Mouse (Mus musculus) limb, embryonic 11.5 days (tissue): ENCODE data around the gene Tuba1b. TPM values are rescaled to one million over a fixed set of nuclear protein-coding genes. Genes with fewer than 3 reads are reported as not detected.
A peak's percentile ranks its signal among the peaks of the same experiment; 100 is the strongest.

ENCODE experiments used
- ATAC-seq: fragments of 200-750 bp; cut with Nextera tagmentation; 2 replicates; pipeline ENCODE4 v1.8.0; 2017; ENCODE audit warnings: low read depth; ENCODE audit not compliant: insufficient number of reproducible peaks, low FRiP score, low TSS enrichment
- DNase-seq: peaks from one replicate; pipeline ENCODE4 v3.0.0-alpha.2; 2015; ENCODE audit warnings: low spot score
- H3K27ac ChIP-seq: fragments of 300-500 bp; sonication (generic); replicated peaks from 2 replicates; pipeline ENCODE4 v1.5.1; 2014; ENCODE audit warnings: low read depth, mild to moderate bottlenecking, low read length
- H3K27me3 ChIP-seq: fragments of 300-500 bp; sonication (generic); 2 replicates; pipeline ENCODE4 v1.6.1; 2014; ENCODE audit warnings: mild to moderate bottlenecking, low read length, mixed read lengths; ENCODE audit not compliant: control insufficient read depth, insufficient read depth
- H3K36me3 ChIP-seq: fragments of 300-500 bp; sonication (generic); 2 replicates; pipeline ENCODE4 v1.6.1; 2014; ENCODE audit warnings: mild to moderate bottlenecking, low read length, moderate library complexity, mixed read lengths; ENCODE audit not compliant: control insufficient read depth, insufficient read depth
- H3K4me1 ChIP-seq: fragments of 300-500 bp; sonication (generic); 2 replicates; pipeline ENCODE4 v1.6.1; 2014; ENCODE audit warnings: low read length, mixed read lengths; ENCODE audit not compliant: control insufficient read depth, insufficient read depth
- H3K4me2 ChIP-seq: fragments of 300-500 bp; sonication (generic); 2 replicates; pipeline ENCODE4 v1.6.1; 2014; ENCODE audit warnings: low read depth, mild to moderate bottlenecking, moderate library complexity; ENCODE audit not compliant: severe bottlenecking
- H3K4me3 ChIP-seq: fragments of 300-500 bp; sonication (generic); 2 replicates; pipeline ENCODE4 v1.5.1; 2014; ENCODE audit warnings: low read depth, low read length
- H3K9ac ChIP-seq: fragments of 300-500 bp; sonication (generic); 2 replicates; pipeline ENCODE4 v1.6.1; 2014; ENCODE audit warnings: mild to moderate bottlenecking, low read length
- H3K9me3 ChIP-seq: fragments of 300-500 bp; sonication (generic); 2 replicates; pipeline ENCODE4 v1.6.1; 2016; ENCODE audit warnings: low read length; ENCODE audit not compliant: control insufficient read depth
- WGBS: fragments of 180-500 bp; shearing (Covaris S2); extraction: QIAGEN DNeasy Blood & Tissue Kit; methylation state at CpG from one replicate; pipeline ENCODE4 v1.1.7; 2014; 5-methylcytosine and 5-hydroxymethylcytosine counted together
- polyA plus RNA-seq: library from polyadenylated mRNA; unstranded; fragments of >200 nt; fragmentation: Nextera tagmentation; extraction: Ambion mirVana; gene quantifications from 2 replicates; pipeline ENCODE4 v1.2.1, GENCODE M21; 2014

Tuba1b gene
- polyA plus RNA-seq = 2,238 and 2,358 TPM in 2 replicates

DNA sequence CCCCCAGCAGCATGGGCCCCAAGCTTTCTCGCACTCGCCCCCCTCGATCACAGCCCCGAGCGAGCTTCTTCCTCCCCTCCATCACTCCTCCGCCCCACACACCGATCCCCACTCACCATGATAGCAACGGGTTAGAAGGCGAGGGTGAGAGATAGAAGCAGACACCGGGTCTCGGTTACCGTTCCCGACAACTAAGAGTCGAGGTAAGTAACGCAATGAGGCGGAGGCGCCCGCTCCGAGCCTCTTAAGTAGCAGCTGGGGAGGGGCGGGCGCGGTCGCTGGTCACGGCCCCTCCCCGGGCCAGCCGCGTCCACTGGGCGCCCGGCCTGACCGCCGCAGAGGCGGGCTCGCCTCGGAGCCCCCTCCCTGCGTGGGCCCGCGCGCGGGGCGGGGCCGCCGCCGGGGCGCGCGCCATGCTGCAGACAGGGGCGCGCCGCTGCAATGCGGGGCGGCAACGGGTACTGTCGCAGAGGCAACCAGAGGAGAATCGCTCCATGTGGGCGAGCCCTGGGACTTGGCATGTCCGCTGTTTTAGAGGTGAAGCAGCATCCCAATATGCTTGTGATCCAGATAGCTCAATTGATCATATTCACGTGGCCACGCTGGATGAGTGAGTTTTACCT, at the start of gene Tuba1b:
Tuba1b (minus strand) TSS at position 349 of the 623 bp plus-strand sequence.
- Histone ChIP-seq H3K27me3 (no peaks in the 10 kb centered on the region), H3K36me3 (peaks cover 4% of the 10 kb centered on the region; the same call in 1 of the 2 replicates), H3K9ac (peak within 1 kb of the TSS; percentile 96), H3K27ac (peak within 1 kb of the TSS; percentile 92), H3K4me3 (peak within 1 kb of the TSS; percentile 82), H3K4me2 (peak within 1 kb of the TSS; percentile 89), H3K4me1 (peaks cover 9% of the 10 kb centered on the region), H3K9me3 (no peaks in the 10 kb centered on the region)
- ATAC-seq (peak; percentile 89), DNase-seq (peak; percentile 94)
- under 1% methylated on average over 57 of the region's 58 CpGs for WGBS

DNA sequence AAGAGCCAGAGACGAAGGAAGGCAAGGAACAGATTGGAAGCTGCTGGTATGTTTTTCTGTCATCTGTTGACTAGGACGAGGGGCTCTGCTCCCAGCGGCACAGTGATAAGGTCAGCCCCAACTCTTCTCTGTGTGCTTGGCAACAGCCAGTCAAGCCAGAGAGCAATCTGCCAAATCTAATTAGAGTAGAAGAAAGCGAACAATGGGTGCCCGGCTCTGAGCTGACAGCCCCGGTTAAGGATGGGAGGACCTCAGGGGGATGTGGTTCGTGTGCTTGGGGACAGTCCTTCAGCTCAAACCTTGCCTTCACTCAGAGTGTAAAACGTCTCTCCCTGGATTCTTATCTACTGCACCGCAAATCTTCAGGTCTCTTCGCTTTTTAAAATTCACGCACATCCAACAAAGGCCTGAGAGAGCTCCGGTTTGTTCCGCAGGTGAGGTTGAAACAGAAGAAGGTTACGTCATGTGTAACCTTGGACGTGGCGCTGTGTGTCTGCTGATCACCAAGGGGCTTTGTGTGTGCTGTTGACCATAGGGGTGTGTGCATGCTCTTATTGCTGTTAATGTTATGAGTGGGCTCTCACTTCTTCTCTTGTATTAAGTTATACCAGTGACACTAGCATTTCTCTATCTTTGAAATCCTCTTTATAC, 49.2 kb upstream of the Tuba1b start:
- Histone ChIP-seq H3K4me3 (no peak overlapping the region), H3K27ac (no peak overlapping the region), H3K4me1 (peaks cover 15% of the 10 kb centered on the region; the same call in 1 of the 2 replicates), H3K4me2 (no peak overlapping the region), H3K27me3 (no peaks in the 10 kb centered on the region), H3K36me3 (no peaks in the 10 kb centered on the region), H3K9me3 (no peaks in the 10 kb centered on the region), H3K9ac (no peak overlapping the region)
- ATAC-seq = no peak
- 55% methylated on average over 16 of the region's 16 CpGs for WGBS
- no peak for DNase-seq

DNA sequence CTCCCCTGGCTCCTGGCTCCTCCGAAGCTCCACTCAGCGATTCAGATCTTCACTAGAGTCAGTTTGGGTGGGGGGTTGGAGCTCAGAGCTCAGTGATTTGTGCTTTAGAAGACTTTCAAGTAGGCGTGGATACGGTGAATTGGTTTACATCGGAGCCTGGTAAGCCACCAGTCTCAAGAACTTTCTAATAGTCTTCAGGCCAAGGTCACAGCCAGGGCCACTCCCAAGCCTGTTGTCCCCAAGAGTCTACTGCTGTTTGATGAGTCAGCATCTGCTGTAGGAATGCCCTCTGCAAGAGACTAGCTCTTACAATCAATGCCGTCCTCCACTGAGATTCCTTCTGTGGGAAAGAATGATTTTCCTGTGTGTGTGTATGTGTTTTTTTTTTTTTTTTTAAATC, 47.7 kb upstream of the Tuba1b start:
- Histone ChIP-seq H3K9ac (no peak overlapping the region), H3K9me3 (no peaks in the 10 kb centered on the region), H3K4me3 (no peak overlapping the region), H3K27ac (no peak overlapping the region), H3K36me3 (no peaks in the 10 kb centered on the region), H3K4me1 (0 out of 2 replicates have a peak, but pooled peaks cover 11% of the 10 kb centered on the region), H3K27me3 (no peaks in the 10 kb centered on the region), H3K4me2 (no peak overlapping the region)
- no peak for DNase-seq
- 87% methylated on average over 6 of the region's 6 CpGs for WGBS
- no peak for ATAC-seq

DNA sequence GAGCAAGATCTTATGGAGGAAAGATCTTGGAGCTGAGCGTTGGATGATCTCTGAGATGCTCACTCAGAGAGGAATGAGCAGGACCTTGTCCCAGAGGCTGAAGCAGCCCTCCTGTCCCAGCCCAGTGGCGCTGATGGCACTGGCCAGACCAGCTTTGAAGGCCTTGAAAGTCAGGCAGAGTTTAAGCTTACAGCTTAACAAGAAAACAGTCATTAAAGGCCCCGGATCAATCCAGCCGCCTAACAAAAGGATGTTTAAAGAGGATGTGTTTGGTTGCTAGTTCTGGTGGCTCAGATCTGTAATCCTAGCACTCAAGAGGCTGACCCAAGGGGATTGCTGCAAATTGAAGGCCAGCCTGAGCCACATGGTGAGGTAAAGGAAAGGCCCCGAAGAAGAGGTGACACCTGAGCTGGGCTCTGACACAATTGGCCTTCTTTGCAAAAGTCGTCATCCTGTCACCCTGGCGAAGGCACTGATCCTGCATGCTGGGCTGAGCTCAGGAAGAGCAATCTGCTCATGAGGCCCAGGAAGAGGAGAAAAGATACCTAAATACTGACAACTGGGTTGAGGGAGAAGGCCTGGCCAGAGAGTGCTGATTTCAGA, 45.7 kb upstream of the Tuba1b start:
- Histone ChIP-seq H3K36me3 (no peaks in the 10 kb centered on the region), H3K4me2 (no peak overlapping the region), H3K27ac (no peak overlapping the region), H3K4me1 (0 out of 2 replicates have a peak, but pooled peaks cover 10% of the 10 kb centered on the region), H3K27me3 (no peaks in the 10 kb centered on the region), H3K9me3 (no peaks in the 10 kb centered on the region), H3K4me3 (no peak overlapping the region), H3K9ac (no peak overlapping the region)
- no peak for ATAC-seq
- no peak for DNase-seq
- 33% methylated on average over 7 of the region's 7 CpGs for WGBS

DNA sequence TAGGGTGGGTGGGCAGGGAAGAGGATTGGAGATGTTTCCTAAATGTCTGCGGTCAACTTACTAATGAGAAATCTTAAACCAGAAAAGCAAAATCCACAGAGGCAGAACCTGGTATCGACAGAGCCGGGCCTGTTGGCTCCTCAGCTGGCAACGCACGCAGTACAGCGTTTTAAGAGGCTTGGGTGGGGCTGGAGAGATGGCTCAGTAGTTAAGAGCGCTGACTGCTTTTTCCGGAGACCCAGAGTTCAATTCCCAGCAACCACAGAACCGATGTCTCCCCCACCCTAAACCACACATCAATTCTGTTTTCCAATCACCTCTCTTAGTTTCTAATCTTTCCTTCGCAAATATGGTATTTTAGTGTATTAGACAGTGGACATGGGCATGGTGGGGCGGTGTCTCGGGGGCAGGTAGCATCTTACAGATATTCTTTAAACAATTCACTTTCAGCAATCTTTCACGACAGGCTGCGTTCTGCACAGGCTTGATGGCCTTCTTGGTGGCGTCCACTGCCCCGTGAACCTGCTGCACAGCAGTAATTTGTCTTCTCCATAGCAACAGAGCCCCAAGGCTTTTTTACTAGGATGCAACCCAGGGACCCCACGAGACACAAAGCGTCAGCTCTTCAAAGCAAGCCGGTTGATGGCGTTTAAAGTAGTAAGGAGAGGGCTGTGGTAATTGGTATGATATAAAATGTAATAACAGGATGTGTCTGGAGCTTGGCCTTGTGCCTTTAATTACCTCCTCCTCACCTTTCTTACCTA, 44.2 kb upstream of the Tuba1b start:
- Histone ChIP-seq H3K27ac (no peak overlapping the region), H3K9me3 (no peaks in the 10 kb centered on the region), H3K4me1 (0 out of 2 replicates have a peak, but pooled peaks cover 5% of the 10 kb centered on the region), H3K36me3 (no peaks in the 10 kb centered on the region), H3K27me3 (no peaks in the 10 kb centered on the region), H3K4me3 (no peak overlapping the region), H3K9ac (no peak overlapping the region), H3K4me2 (no peak overlapping the region)
- ATAC-seq = no peak
- WGBS = 49% methylated on average over 20 of the region's 20 CpGs
- DNase-seq = no peak

DNA sequence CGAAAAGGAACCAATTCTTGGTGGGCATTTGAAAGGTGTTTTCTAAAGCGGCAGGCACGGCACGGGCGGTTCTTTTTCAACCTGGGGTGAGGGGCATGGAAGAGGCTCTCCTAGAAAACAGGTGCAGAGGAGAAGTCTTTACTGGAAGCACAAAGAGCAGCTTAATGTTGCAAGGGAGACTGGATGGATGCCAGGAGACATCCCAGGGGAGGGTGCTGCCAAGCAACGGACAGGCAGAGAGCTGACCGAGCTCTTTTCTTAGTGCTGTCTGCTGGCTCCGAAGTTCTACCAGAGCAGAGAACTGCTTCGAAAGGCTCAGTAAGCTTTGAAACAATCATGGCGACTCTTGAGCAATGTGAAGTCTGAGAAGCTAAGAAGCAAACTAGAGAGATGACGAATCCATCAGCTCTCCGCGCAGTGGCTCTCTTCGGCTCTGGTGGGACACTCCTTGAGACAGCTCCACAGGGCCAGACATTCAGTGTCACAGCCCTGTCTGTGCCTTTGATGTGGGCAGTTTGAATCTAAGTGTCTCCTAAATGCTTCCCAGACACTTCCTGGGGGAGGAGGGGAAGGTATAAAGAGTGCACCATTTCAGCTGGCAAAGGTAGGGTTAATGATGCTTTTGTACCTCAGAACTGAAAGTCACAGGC, 43.5 kb upstream of the Tuba1b start:
- 0 out of 2 replicates have a peak, but pooled peaks cover 5% of the 10 kb centered on the region for H3K4me1 ChIP-seq
- no peak overlapping the region for H3K4me3 ChIP-seq
- H3K27me3 ChIP-seq = no peaks in the 10 kb centered on the region
- H3K9ac ChIP-seq = no peak overlapping the region
- DNase-seq (no peak), ATAC-seq (no peak)
- H3K9me3 ChIP-seq = no peaks in the 10 kb centered on the region
- H3K36me3 ChIP-seq = no peaks in the 10 kb centered on the region
- no peak overlapping the region for H3K4me2 ChIP-seq
- WGBS = 66% methylated on average over 14 of the region's 14 CpGs
- H3K27ac ChIP-seq = no peak overlapping the region; the same call in 1 of the 2 replicates

DNA sequence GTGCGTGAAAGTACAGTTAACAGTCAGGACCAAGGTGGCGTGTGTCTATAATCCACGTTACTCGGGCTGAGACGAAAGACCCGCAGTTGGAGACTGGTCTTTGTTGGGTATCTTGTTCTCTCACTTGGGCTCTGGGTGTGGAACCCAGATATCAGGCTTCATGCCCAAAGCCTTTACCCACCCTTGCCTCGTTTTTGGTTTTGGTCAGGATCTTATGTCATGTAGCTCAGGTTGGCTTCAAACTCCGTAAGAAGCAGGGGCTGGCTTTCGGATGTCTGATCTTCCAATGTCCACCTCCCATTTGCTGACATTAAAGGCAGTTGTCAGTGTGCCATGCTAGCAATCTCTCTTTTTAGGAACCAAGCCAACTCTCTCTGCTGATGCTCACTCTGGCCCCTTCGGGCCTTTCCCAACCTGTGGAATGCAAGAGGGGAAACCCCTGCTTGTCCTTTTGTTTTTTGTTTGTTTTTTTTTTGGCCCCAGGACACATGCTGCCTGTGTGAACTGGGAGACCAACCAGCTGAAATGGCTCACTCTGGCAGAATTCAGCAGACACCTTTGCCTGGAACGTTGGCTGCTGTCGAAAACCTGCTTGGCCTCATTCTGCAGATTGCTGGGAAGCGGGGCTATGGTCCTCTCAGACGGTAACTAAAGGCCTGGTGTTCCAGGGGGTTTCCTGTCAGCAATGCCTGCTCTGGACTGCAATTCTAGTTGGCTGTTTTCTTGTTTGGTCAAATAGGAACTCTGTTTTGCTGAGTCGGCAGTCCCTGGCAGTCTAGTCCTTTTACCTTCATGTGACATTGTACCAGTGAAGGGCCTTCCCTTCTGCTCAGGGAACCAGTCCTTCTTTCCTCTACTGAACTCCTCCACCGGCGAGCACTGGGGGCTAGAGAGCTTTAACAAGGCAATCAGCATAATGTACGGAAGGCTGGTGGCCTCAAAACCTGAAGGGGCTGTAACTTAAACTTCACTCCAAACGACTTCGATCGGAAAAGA, 42.7 kb upstream of the Tuba1b start:
- Histone ChIP-seq H3K36me3 (no peaks in the 10 kb centered on the region), H3K27me3 (no peaks in the 10 kb centered on the region), H3K4me1 (0 out of 2 replicates have a peak, but pooled peaks cover 5% of the 10 kb centered on the region), H3K4me3 (no peak overlapping the region), H3K9ac (no peak overlapping the region), H3K9me3 (no peaks in the 10 kb centered on the region), H3K4me2 (no peak overlapping the region), H3K27ac (no peak overlapping the region; the same call in 1 of the 2 replicates)
- DNase-seq = no peak
- no peak for ATAC-seq
- WGBS = 74% methylated on average over 21 of the region's 21 CpGs
